Mouse (Mus musculus) lung, postnatal 10 days (tissue): ENCODE results near the gene Gm16451.
"Not testable (repeated sequence)": the region's sequence is repeated elsewhere in the genome, so short reads cannot be mapped to it uniquely, and the experiment has no call there.

Experiments
- DNase-seq: peaks from one replicate; pipeline ENCODE4 v3.0.0; 2021

Gm16451 gene

DNA sequence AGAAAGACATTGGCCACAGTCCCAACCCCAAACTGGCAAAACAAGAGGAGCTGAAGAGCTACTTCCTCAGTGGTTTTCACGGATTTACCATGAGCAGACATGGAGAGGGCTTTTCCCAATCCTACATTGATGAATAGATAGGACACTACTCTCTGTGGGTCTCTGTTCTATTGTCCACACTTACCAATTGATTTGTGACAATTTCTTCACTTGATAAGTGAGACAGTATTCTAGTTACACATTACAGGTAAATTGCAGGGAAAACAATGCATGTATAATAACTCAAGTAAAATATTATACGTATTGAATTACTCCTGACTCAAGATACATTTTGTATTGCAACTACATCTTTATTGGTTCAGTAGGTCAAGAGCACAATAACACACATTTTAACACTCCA lies at the start of gene Gm16451:
TSS of gene Gm16451 (minus strand) at position 101 of the 400 bp plus-strand sequence.
- not testable (repeated sequence) for DNase-seq

DNA sequence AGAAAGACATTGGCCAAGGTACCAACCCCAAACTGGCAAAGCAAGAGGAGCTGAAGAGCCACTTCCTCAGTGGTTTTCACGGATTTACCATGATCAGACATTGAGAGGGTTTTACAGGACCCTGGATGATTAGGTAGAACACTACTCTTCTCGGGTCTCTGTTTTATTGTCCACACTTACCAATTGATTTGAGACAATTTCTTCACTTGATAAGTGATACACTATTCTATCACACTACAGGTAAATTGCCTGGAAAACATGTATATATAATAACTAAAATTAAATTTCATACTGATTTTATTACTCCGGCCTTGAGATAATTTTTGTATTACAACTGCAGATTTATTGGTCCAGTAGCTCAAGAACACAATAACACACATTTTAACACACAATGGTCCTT lies 45.9 kb upstream of the Gm16451 start, which contains the start of gene Vmn1r142:
TSS of gene Vmn1r142 (minus strand) at position 101 of the 400 bp plus-strand sequence.
- DNase-seq, result not testable (repeated sequence)

- not testable (repeated sequence) for DNase-seq
These were observed 16.6 kb upstream of the Gm16451 start, which contains the start of gene Gm10666 for GRCm38 (mm10) chr7:22134641-22135040. TSS of gene Gm10666 (minus strand) at chr7:22134741.

DNA sequence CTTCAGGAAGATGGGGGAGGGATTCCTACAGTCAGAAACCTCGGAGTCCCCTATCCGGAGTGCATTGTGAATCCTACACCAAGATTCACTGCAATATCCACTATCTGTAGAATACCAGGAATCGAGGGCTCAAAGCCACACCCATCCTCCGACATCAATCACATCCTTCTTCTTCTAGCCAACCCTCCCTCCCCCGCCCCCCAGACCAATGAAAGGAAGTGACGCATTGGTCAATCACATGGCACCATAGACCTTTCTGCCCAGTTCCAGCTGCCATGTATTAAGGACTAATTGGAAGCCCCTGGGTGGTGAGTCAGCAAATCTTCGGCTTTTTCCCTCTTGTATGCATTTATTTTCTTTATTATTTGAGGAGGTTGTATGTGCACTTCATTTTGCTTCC lies 49.3 kb downstream of the Gm16451 start, which contains the start of gene Vmn1r139:
TSS of gene Vmn1r139 (plus strand) at position 301 of the 400 bp plus-strand sequence.
- DNase-seq, result not testable (repeated sequence)
